Mouse (Mus musculus) CH12.LX (cell line): ENCODE results near the gene Plxdc1. TPM values are rescaled to one million over a fixed set of nuclear protein-coding genes. Genes with fewer than 3 reads are reported as not detected.
A peak's percentile ranks its signal among the peaks of the same experiment; 100 is the strongest.

Experiments used
- DNase-seq: peaks from one replicate; pipeline ENCODE4 v3.0.0-alpha.2; 2013; ENCODE audit errors: extremely low read depth
- H3K27ac ChIP-seq: 2 replicates; pipeline ENCODE4 v1.5.1; 2012; ENCODE audit warnings: low read depth, mild to moderate bottlenecking, control low read depth, moderate library complexity; ENCODE audit not compliant: insufficient read depth
- H3K27me3 ChIP-seq: replicated peaks from 2 replicates; pipeline ENCODE3; 2012; ENCODE audit warnings: inconsistent platforms
- H3K36me3 ChIP-seq, 2 experiments: replicated peaks in 1 of 2; 2 replicates each; pipeline versions ENCODE3 to v1.6.1; 2012; ENCODE audit warnings: inconsistent platforms in 1 of 2, low read length in 1 of 2, mild to moderate bottlenecking in 1 of 2, mixed read lengths in 1 of 2, moderate library complexity in 1 of 2; ENCODE audit not compliant: control insufficient read depth in 1 of 2, insufficient read depth in 1 of 2
- H3K4me1 ChIP-seq, 2 experiments: 2 replicates each; pipeline ENCODE4 v1.6.1; 2012; ENCODE audit warnings: inconsistent platforms in 1 of 2, moderate library complexity in 1 of 2; ENCODE audit not compliant: insufficient read depth in 2 of 2, control insufficient read depth in 1 of 2
- H3K4me2 ChIP-seq: 2 replicates; pipeline ENCODE4 v1.6.1; 2012; ENCODE audit warnings: low read depth, mild to moderate bottlenecking, control low read depth; ENCODE audit not compliant: poor library complexity, insufficient read depth, severe bottlenecking
- H3K4me3 ChIP-seq, 3 experiments: fragments of 150-350 bp in 1 of 3; sonication (generic) in 1 of 3; replicated peaks in 1 of 3; 2 replicates each; pipeline versions ENCODE3 to v1.5.1; 2011 to 2012; ENCODE audit warnings: low read depth in 2 of 3, low read length in 2 of 3, mild to moderate bottlenecking in 2 of 3, moderate library complexity in 2 of 3, control low read depth in 1 of 3, improper control_type of control experiment in 1 of 3, inconsistent platforms in 1 of 3, mixed read lengths in 1 of 3; ENCODE audit not compliant: poor library complexity in 1 of 3
- H3K79me2 ChIP-seq: replicated peaks from 2 replicates; pipeline ENCODE4 v1.6.1; 2012; ENCODE audit warnings: mild to moderate bottlenecking, moderate library complexity; ENCODE audit not compliant: control insufficient read depth, poor library complexity, insufficient read depth, severe bottlenecking; ENCODE audit errors: extremely low read depth
- H3K9ac ChIP-seq: 2 replicates; pipeline ENCODE4 v1.6.1; 2012; ENCODE audit warnings: low read depth, mild to moderate bottlenecking, control low read depth, moderate library complexity; ENCODE audit not compliant: insufficient read depth
- H3K9me3 ChIP-seq: replicated peaks from 2 replicates; pipeline ENCODE3; 2012; ENCODE audit warnings: low read length, inconsistent platforms, mixed read lengths
- BHLHE40 ChIP-seq: IDR thresholded peaks from 2 replicates; pipeline ENCODE4 v1.6.1; 2011; ENCODE audit warnings: mild to moderate bottlenecking, low read depth, low read length, improper control_type of control experiment
- CHD1 ChIP-seq: IDR thresholded peaks from 2 replicates; pipeline ENCODE4 v1.6.1; 2012; ENCODE audit warnings: low read depth, low read length, improper control_type of control experiment, inconsistent platforms
- CHD2 ChIP-seq: IDR thresholded peaks from 2 replicates; pipeline ENCODE4 v1.6.1; 2011; ENCODE audit warnings: low read length, improper control_type of control experiment
- CTCF ChIP-seq, 2 experiments: IDR thresholded peaks in 1 of 2; conservative IDR thresholded peaks in 1 of 2; 2 replicates each; pipeline ENCODE4 v1.5.1; 2011 to 2012; ENCODE audit warnings: low read depth in 2 of 2, low read length in 2 of 2, improper control_type of control experiment in 1 of 2, inconsistent platforms in 1 of 2, mild to moderate bottlenecking in 1 of 2, moderate library complexity in 1 of 2
- E2F4 ChIP-seq: IDR thresholded peaks from 2 replicates; pipeline ENCODE4 v1.6.1; 2011; ENCODE audit warnings: low read depth, low read length, improper control_type of control experiment; ENCODE audit not compliant: insufficient replicate concordance
- ELF1 ChIP-seq: IDR thresholded peaks from 2 replicates; pipeline ENCODE4 v1.6.1; 2014; ENCODE audit warnings: low read depth, mild to moderate bottlenecking, inconsistent platforms, low read length, improper control_type of control experiment
- EP300 ChIP-seq: IDR thresholded peaks from 2 replicates; pipeline ENCODE4 v1.6.1; 2011; ENCODE audit warnings: low read length, improper control_type of control experiment
- ETS1 ChIP-seq: conservative IDR thresholded peaks from 2 replicates; pipeline ENCODE4 v1.6.1; 2012; ENCODE audit warnings: low read depth, mild to moderate bottlenecking, inconsistent platforms, low read length, improper control_type of control experiment, moderate library complexity
- GABPA ChIP-seq: IDR thresholded peaks from 2 replicates; pipeline ENCODE4 v1.6.1; 2012; ENCODE audit warnings: low read depth, low read length, improper control_type of control experiment, inconsistent platforms; ENCODE audit not compliant: insufficient replicate concordance
- HCFC1 ChIP-seq: IDR thresholded peaks from 2 replicates; pipeline ENCODE4 v1.6.1; 2012; ENCODE audit warnings: low read depth, mild to moderate bottlenecking, inconsistent platforms, low read length, improper control_type of control experiment
- IRF4 ChIP-seq: IDR thresholded peaks from 2 replicates; pipeline ENCODE4 v1.6.1; 2014; ENCODE audit warnings: low read depth, mild to moderate bottlenecking, inconsistent platforms, low read length, improper control_type of control experiment
- JUN ChIP-seq: IDR thresholded peaks from 2 replicates; pipeline ENCODE4 v1.6.1; 2011; ENCODE audit warnings: low read depth, mild to moderate bottlenecking, low read length, improper control_type of control experiment, moderate library complexity; ENCODE audit not compliant: insufficient read depth
- JUND ChIP-seq: conservative IDR thresholded peaks from 2 replicates; pipeline ENCODE4 v1.6.1; 2011; ENCODE audit warnings: low read depth, low read length, improper control_type of control experiment
- KAT2A ChIP-seq: IDR thresholded peaks from 2 replicates; pipeline ENCODE4 v1.6.1; 2012; ENCODE audit warnings: low read length, improper control_type of control experiment, inconsistent platforms; ENCODE audit not compliant: insufficient replicate concordance
- MAFK ChIP-seq: IDR thresholded peaks from 2 replicates; pipeline ENCODE4 v1.6.1; 2011; ENCODE audit warnings: low read length, improper control_type of control experiment; ENCODE audit not compliant: insufficient replicate concordance
- MAX ChIP-seq: IDR thresholded peaks from 2 replicates; pipeline ENCODE4 v1.6.1; 2011; ENCODE audit warnings: low read length, improper control_type of control experiment
- MAZ ChIP-seq: IDR thresholded peaks from 2 replicates; pipeline ENCODE4 v1.6.1; 2012; ENCODE audit warnings: low read depth, mild to moderate bottlenecking, inconsistent platforms, low read length, improper control_type of control experiment, moderate library complexity
- MEF2A ChIP-seq: IDR thresholded peaks from 2 replicates; pipeline ENCODE4 v1.6.1; 2014; ENCODE audit warnings: low read depth, mild to moderate bottlenecking, inconsistent platforms, low read length, improper control_type of control experiment, borderline replicate concordance
- MXI1 ChIP-seq: IDR thresholded peaks from 2 replicates; pipeline ENCODE4 v1.6.1; 2011; ENCODE audit warnings: mild to moderate bottlenecking, low read depth, low read length, improper control_type of control experiment
- MYC ChIP-seq: IDR thresholded peaks from 2 replicates; pipeline ENCODE4 v1.6.1; 2011; ENCODE audit warnings: low read depth, mild to moderate bottlenecking, improper control_type of control experiment, low read length
- NELFE ChIP-seq: IDR thresholded peaks from 2 replicates; pipeline ENCODE4 v1.6.1; 2011; ENCODE audit warnings: low read depth, low read length, improper control_type of control experiment
- NRF1 ChIP-seq: IDR thresholded peaks from 2 replicates; pipeline ENCODE4 v1.6.1; 2014; ENCODE audit warnings: low read depth, mild to moderate bottlenecking, inconsistent platforms, low read length, improper control_type of control experiment, moderate library complexity
- PAX5 ChIP-seq: IDR thresholded peaks from 2 replicates; pipeline ENCODE4 v1.6.1; 2012; ENCODE audit warnings: low read length, inconsistent platforms, mixed read lengths
- POLR2A ChIP-seq: IDR thresholded peaks from 2 replicates; pipeline ENCODE4 v1.6.1; 2011; ENCODE audit warnings: low read depth, mild to moderate bottlenecking, improper control_type of control experiment, low read length
- POLR2AphosphoS2 ChIP-seq: IDR thresholded peaks from 2 replicates; pipeline ENCODE4 v1.6.1; 2011; ENCODE audit warnings: low read depth, low read length, improper control_type of control experiment
- RAD21 ChIP-seq: IDR thresholded peaks from 2 replicates; pipeline ENCODE4 v1.6.1; 2011; ENCODE audit warnings: low read depth, mild to moderate bottlenecking, low read length, improper control_type of control experiment, moderate library complexity
- RCOR1 ChIP-seq: conservative IDR thresholded peaks from 2 replicates; pipeline ENCODE4 v1.6.1; 2012; ENCODE audit warnings: low read depth, mild to moderate bottlenecking, inconsistent platforms, low read length, improper control_type of control experiment
- SIN3A ChIP-seq: IDR thresholded peaks from 2 replicates; pipeline ENCODE4 v1.6.1; 2012; ENCODE audit warnings: low read length, improper control_type of control experiment, inconsistent platforms
- SMC3 ChIP-seq: IDR thresholded peaks from 2 replicates; pipeline ENCODE4 v1.6.1; 2011; ENCODE audit warnings: low read depth, low read length, improper control_type of control experiment
- TBP ChIP-seq: conservative IDR thresholded peaks from 2 replicates; pipeline ENCODE4 v1.6.1; 2011; ENCODE audit warnings: low read depth, low read length, improper control_type of control experiment
- TCF12 ChIP-seq: IDR thresholded peaks from 2 replicates; pipeline ENCODE4 v1.6.1; 2014; ENCODE audit warnings: low read depth, mild to moderate bottlenecking, inconsistent platforms, low read length, improper control_type of control experiment
- UBTF ChIP-seq: IDR thresholded peaks from 2 replicates; pipeline ENCODE4 v1.6.1; 2012; ENCODE audit warnings: low read depth, mild to moderate bottlenecking, inconsistent platforms, low read length, improper control_type of control experiment, moderate library complexity
- USF1 ChIP-seq: IDR thresholded peaks from 2 replicates; pipeline ENCODE4 v1.6.1; 2014; ENCODE audit warnings: low read depth, mild to moderate bottlenecking, inconsistent platforms, low read length, improper control_type of control experiment
- USF2 ChIP-seq: conservative IDR thresholded peaks from 2 replicates; pipeline ENCODE4 v1.6.1; 2011; ENCODE audit warnings: low read depth, low read length, improper control_type of control experiment
- ZC3H11A ChIP-seq: IDR thresholded peaks from 2 replicates; pipeline ENCODE4 v1.6.1; 2012; ENCODE audit warnings: low read depth, mild to moderate bottlenecking, inconsistent platforms, low read length, improper control_type of control experiment
- ZKSCAN1 ChIP-seq: IDR thresholded peaks from 2 replicates; pipeline ENCODE4 v1.6.1; 2012; ENCODE audit warnings: low read depth, inconsistent platforms, low read length, improper control_type of control experiment, borderline replicate concordance
- ZMIZ1 ChIP-seq: IDR thresholded peaks from 2 replicates; pipeline ENCODE4 v1.6.1; 2012; ENCODE audit warnings: low read depth, mild to moderate bottlenecking, inconsistent platforms, low read length, improper control_type of control experiment
- ZNF384 ChIP-seq: IDR thresholded peaks from 2 replicates; pipeline ENCODE4 v1.6.1; 2012; ENCODE audit warnings: low read depth, low read length, improper control_type of control experiment, inconsistent platforms
- dilution Hi-C: fragments of 300-500 bp; cut with MboI; formaldehyde crosslinking; loops from 2 replicates; pipeline ENCODE4 v1.14.3; 2020; ENCODE audit warnings: low sequenced_read_pairs; ENCODE audit not compliant: extremely low pct_unique_long_range_greater_than_20kb, extremely low pct_ligation_motif_present
- in situ Hi-C: fragments of 300-500 bp; cut with MboI; formaldehyde crosslinking; loops from 3 replicates; pipeline ENCODE4 v1.14.3; 2019; ENCODE audit warnings: low sequenced_read_pairs, low pct_ligation_motif_present, low pct_unique_long_range_greater_than_20kb, mixed read lengths
- polyA plus RNA-seq: library from polyadenylated mRNA; unstranded; fragments of >175 nt; gene quantifications from 2 replicates; pipeline ENCODE4 v1.2.1, GENCODE M21; 2012; ENCODE audit warnings: low read depth; ENCODE audit not compliant: insufficient read length
- total RNA-seq, 2 experiments: library from RNA; depleted of rRNA; stranded (reverse); fragments of 300-350 nt in 1 of 2; fragments of >200 nt in 1 of 2; gene quantifications; 2 replicates each; pipeline ENCODE4 v1.2.3; 2012 to 2014

Plxdc1 gene
- total and polyA plus RNA-seq, 3 experiments = 0.04 TPM; not detected in 2

GRCm38 (mm10) chr11:97998898-97999608, 12.8 kb upstream of the Plxdc1 start:
- peak overlapping the region in 1 of 3 experiments; percentile 23 for H3K4me3 ChIP-seq
- peak overlapping the region; percentile 88 for H3K27ac ChIP-seq
- DNase-seq = peak; percentile 98
- H3K27me3 ChIP-seq = no peaks in the 10 kb centered on the region
- peaks cover 42 to 85% of the 10 kb centered on the region in 2 experiments for H3K4me1 ChIP-seq
- in situ Hi-C loops = no loop called here
- no peaks in the 10 kb centered on the region for H3K79me2 ChIP-seq
- H3K9me3 ChIP-seq = no peaks in the 10 kb centered on the region
- TF ChIP-seq RAD21 (no peak; the same call in 1 of the 2 replicates), USF1 (peak; percentile 74), RCOR1 (no peak), JUN (peak; percentile 79), ZC3H11A (no peak), BHLHE40 (peak; percentile 99), SIN3A (no peak; the same call in none of the 2 replicates), NELFE (no peak), ETS1 (peak; percentile 99), TBP (no peak; the same call in 1 of the 2 replicates), MEF2A (peak; percentile 72), GABPA (no peak), USF2 (peak; percentile 71), ZMIZ1 (no peak), NRF1 (0 out of 2 replicates have a peak, but pooled peaks have one; percentile 36), MAZ (no peak), SMC3 (peak; percentile 19), MXI1 (peak; percentile 54), IRF4 (no peak), ZNF384 (peak; percentile 93), E2F4 (no peak), ZKSCAN1 (no peak), UBTF (no peak), MYC (peak; percentile 63; the same call in 1 of the 2 replicates), JUND (0 out of 2 replicates have a peak, but pooled peaks have one; percentile 51), MAFK (no peak), MAX (peak; percentile 80; the same call in 1 of the 2 replicates), ELF1 (no peak), HCFC1 (no peak), PAX5 (no peak), TCF12 (peak; percentile 80), KAT2A (no peak), EP300 (peak; percentile 77), CHD2 (no peak), CTCF (conservative IDR thresholded peaks at IDR 0.05 in 1 of 2, IDR thresholded peaks at IDR 0.05 in 1 of 2; ENCODE audit: low read depth in 2 of 2, low read length in 2 of 2) (no peak; a peak in 1 of 4 replicates), POLR2AphosphoS2 (no peak; the same call in 1 of the 2 replicates), POLR2A (peak; percentile 35; the same call in 1 of the 2 replicates), CHD1 (no peak)
- TF ChIP-seq, all 38 proteins: peak for 16
- peak overlapping the region; percentile 69 for H3K4me2 ChIP-seq
- H3K36me3 ChIP-seq = no peaks in the 10 kb centered on the region
- peak overlapping the region; percentile 23 for H3K9ac ChIP-seq
- dilution Hi-C loops = no loop called here
